Mouse (Mus musculus): Measurements from ENCODE around the gene Ctf2. TPM values are rescaled to one million over a fixed set of nuclear protein-coding genes. Genes with fewer than 3 reads are reported as not detected.

The Ctf2 gene
- polyA plus RNA-seq, 1 experiment from 2014 or later = 0.06 TPM

DNA sequence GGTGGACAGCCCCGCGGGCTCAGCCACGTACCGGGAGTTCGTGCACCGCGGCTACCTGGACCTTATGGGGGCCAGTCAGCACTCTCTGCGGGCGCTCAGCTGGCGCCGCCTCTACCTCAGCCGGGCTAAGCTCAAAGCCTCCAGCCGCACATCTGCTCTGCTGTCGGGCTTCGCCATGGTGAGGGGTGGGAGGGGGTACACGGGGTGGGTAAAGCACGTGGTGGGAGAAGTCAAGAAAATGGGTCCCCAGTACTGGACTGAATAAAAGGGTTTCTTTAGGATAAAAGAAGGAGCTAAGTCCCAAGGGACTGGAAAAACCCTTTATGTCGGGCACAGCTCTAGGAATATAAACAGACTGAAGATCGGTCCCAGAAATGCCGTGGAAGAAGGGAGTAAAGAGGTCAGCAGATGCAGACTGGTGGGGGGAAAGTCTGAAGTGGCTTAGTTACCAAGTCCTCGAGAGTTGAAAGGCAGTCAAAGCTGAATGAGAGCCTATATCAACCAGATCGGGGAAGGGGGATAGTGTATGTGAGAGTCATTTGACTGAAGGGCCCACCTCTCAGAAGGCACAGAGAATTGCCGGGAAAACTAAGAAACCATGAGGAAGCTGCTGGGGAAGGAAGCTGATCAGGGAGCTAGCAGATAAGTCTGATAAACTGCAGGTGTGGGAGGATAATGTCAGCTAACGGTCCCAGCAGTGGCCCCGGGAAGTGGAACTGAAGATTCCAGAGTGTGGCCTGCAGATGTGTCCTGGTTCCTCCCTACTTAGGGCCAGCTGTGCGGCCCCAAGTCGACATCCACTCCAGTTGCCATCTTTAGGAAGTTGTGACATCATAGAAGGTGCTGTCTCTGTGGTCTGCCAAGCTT lies 38.3 kb upstream of the Ctf2 start:
- 1% methylated on average over 27 of the region's 27 CpGs for WGBS (ENCODE audit: insufficient replicate concordance)
- peak overlapping the region; percentile 79 for H3K9ac ChIP-seq
- no peaks in the 10 kb centered on the region; the same call in 1 of the 2 replicates for H3K36me3 ChIP-seq (replicated peaks)
- peak overlapping the region; percentile 72 for H3K4me3 ChIP-seq (replicated peaks)
- H3K4me2 ChIP-seq = peak overlapping the region; percentile 93
- no peaks in the 10 kb centered on the region for H3K27me3 ChIP-seq
- no peak for ATAC-seq (ENCODE audit: insufficient read depth)
- peak overlapping the region; percentile 97 for H3K27ac ChIP-seq (replicated peaks)
- peaks cover 86% of the 10 kb centered on the region for H3K4me1 ChIP-seq (replicated peaks)
- no peaks in the 10 kb centered on the region for H3K9me3 ChIP-seq (replicated peaks)

DNA sequence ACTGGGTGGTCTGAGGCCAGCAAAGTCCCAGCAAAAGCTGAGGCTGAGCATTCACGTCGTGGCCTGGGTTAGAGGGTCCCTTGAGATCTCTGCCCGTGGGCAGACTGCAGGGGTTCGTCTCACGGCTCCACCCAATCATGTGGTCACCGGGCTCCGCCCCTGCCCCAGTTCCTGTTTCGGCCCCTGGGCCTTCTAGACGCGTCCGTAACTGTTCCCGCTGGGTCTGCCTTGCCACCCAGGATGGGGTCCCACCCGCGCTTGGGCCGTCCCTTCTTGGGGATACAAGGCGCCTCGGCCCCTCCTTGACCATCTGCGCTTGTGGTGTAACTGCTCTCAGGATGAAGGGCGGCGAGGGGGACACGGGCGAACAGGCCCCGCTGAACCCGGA lies 37.7 kb upstream of the Ctf2 start, which contains the start of gene Orai3:
Orai3 (plus strand) TSS at position 165 of the 388 bp plus-strand sequence.
- peak; percentile 16 for ATAC-seq (ENCODE audit: insufficient read depth)
- 0% methylated on average over 24 of the region's 24 CpGs for WGBS (ENCODE audit: insufficient replicate concordance)
- H3K4me3 ChIP-seq (replicated peaks) = peak within 1 kb of the TSS; percentile 72
- no peaks in the 10 kb centered on the region for H3K27me3 ChIP-seq
- H3K9me3 ChIP-seq (replicated peaks) = no peaks in the 10 kb centered on the region
- H3K36me3 ChIP-seq (replicated peaks) = no peaks in the 10 kb centered on the region; the same call in 1 of the 2 replicates
- H3K4me2 ChIP-seq = peak within 1 kb of the TSS; percentile 93
- peak within 1 kb of the TSS; percentile 97 for H3K27ac ChIP-seq (replicated peaks)
- peak within 1 kb of the TSS; percentile 79 for H3K9ac ChIP-seq
- H3K4me1 ChIP-seq (replicated peaks) = peaks cover 84% of the 10 kb centered on the region

DNA sequence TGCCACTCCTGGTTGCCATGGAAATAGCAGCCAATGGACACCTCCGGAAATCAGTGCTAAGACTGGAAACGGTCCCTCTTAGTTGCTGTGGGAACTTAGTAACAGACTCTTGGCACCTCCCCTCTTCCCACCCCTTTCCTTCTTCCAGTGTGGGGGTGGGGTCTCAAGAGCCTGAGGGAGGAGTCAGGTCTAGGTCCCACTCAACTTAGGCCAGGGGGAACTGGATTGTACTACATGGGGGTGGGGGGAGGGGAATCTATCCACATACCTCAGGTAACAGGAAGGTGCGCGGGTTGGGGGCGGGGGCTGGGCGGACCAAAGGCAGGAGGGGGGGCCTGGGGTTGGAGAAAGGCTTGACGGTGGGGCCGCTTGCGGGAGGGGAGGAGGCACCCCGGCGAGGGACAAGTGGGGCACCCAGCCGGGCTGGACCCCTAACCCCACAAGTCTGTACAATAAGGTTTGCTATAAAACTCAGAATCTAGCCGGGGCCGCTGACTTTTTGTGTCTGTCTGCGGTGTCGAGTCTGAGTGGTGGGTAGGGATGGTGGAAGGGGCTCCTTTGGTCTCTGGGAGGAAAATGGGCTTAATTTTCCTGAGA lies 37.1 kb upstream of the Ctf2 start:
- Histone ChIP-seq H3K27me3 (no peaks in the 10 kb centered on the region), H3K27ac (replicated peaks) (peak overlapping the region; percentile 97), H3K4me3 (replicated peaks) (peak overlapping the region; percentile 72), H3K9me3 (replicated peaks) (no peaks in the 10 kb centered on the region), H3K36me3 (replicated peaks) (peaks cover 2% of the 10 kb centered on the region; the same call in 1 of the 2 replicates), H3K9ac (peak overlapping the region; percentile 79), H3K4me1 (replicated peaks) (peaks cover 78% of the 10 kb centered on the region), H3K4me2 (peak overlapping the region; percentile 93)
- WGBS (ENCODE audit: insufficient replicate concordance) = 1% methylated on average over 16 of the region's 16 CpGs
- ATAC-seq (ENCODE audit: insufficient read depth) = peak; percentile 5; the same call in 1 of the 2 replicates

DNA sequence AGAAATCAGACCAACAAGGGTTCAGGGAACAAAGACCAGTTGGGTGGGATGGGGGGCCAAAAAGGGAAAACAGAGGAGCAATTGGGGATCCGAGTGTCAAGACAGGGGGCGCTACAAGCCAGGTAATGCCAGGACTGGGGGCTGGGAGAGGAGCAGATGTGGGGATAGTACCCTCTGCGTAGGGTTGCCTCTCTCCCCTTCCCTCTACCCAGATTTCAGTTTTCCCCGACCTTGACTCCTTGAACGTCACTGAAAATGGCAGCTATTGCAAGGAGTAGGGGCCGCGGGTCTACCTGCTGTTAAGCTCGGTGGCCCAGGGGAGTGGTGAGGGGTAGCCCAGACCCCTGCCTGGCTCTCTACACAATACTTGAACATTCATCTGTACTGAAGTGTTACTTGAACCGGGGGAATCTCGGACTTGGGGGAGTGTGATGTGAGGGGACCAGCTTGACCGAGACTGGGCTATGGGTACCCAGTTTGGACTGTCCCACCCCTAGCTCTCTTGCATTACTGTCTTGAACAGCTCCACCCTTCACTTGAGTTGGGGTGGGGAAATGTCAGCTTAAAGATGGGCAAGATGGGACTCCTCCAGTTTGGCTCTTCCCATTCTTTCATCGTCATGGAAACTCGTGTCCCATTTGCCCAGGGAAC lies 36.5 kb upstream of the Ctf2 start:
- Histone ChIP-seq H3K9ac (peak overlapping the region; percentile 78), H3K27me3 (no peaks in the 10 kb centered on the region), H3K36me3 (replicated peaks) (0 out of 2 replicates have a peak, but pooled peaks cover 5% of the 10 kb centered on the region), H3K4me3 (replicated peaks) (peak overlapping the region; percentile 72), H3K9me3 (replicated peaks) (no peaks in the 10 kb centered on the region), H3K27ac (replicated peaks) (peak overlapping the region; percentile 97), H3K4me1 (replicated peaks) (peaks cover 72% of the 10 kb centered on the region), H3K4me2 (peak overlapping the region; percentile 93)
- no peak for ATAC-seq (ENCODE audit: insufficient read depth)
- 50% methylated on average over 13 of the region's 13 CpGs for WGBS (ENCODE audit: insufficient replicate concordance)

DNA sequence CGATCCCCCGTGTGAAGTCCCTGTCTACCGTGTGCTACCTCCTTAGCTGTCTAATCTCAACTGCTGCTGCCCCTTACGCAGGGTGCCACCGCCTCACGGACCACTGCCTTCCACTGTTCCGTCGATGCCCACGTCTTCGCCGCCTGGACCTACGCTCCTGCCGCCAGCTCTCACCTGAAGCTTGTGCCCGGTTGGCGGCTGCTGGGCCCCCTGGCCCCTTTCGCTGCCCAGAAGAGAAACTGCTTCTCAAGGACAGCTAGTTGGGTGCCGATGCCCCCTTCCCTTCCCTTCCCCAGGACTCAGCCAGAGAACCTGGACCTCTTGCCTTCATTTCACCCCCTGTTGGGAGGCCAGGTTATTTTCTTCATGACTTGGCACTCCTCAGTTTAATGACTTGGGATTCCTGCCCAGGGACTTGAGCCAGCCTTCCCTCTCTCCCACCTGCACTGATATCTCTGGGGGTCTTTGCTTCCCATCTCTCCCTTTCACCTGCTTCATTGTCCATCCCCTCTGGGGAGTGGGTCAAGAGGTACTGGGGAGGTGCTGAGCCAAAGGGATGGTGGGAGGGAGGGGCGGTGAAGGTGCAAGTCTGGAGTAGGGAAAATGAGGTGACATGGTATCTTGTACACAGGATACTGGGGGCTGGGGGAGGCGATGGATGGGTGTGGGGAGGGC lies 35.8 kb upstream of the Ctf2 start:
- ATAC-seq (ENCODE audit: insufficient read depth) = peak; percentile 44
- no peaks in the 10 kb centered on the region for H3K9me3 ChIP-seq (replicated peaks)
- peak overlapping the region; percentile 78 for H3K9ac ChIP-seq
- H3K4me3 ChIP-seq (replicated peaks) = peak overlapping the region; percentile 72
- peak overlapping the region; percentile 93 for H3K4me2 ChIP-seq
- H3K27ac ChIP-seq (replicated peaks) = peak overlapping the region; percentile 97
- peaks cover 71% of the 10 kb centered on the region for H3K4me1 ChIP-seq (replicated peaks)
- H3K27me3 ChIP-seq = no peaks in the 10 kb centered on the region
- H3K36me3 ChIP-seq (replicated peaks) = 0 out of 2 replicates have a peak, but pooled peaks cover 5% of the 10 kb centered on the region
- WGBS (ENCODE audit: insufficient replicate concordance) = 59% methylated on average over 19 of the region's 19 CpGs

DNA sequence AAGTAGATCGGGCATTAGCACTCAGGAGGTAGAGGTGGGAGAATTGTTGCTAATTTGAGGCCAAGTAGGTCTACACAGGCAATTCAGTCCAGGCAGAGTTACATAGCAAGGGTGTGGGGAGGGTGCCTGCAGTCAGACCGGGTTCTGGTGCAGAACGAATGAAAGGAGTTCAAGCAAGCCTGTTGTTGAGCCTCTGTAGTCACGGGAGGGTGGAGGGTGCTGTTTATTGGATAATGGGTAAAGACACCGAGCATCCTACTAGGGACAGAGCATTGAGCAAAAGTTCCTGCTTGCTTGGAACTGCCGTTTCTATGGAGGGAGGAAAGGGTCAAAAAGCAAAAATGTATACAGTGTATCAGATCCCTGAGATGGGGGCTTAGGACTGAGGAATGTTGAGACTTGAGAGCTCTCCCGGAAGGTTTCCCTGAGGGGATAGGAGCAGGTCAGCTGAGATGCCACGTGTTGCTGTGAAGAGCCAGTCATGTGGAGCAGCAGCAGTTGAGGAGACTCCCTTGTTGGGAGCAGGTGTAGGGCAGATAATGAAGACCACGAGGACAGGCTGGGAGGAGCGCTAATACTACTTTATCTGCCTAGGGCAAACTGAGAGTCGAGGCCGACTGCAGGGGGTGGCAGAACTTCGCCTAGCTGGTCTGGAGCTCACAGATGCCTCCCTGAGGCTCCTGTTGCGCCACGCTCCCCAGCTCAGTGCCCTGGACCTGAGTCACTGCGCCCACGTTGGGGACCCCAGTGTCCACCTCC lies 35.1 kb upstream of the Ctf2 start:
- peak overlapping the region; percentile 93 for H3K4me2 ChIP-seq
- H3K4me3 ChIP-seq (replicated peaks) = peak overlapping the region; percentile 72
- peaks cover 66% of the 10 kb centered on the region for H3K4me1 ChIP-seq (replicated peaks)
- peak overlapping the region; percentile 78 for H3K9ac ChIP-seq
- ATAC-seq (ENCODE audit: insufficient read depth) = peak; percentile 92
- H3K27me3 ChIP-seq = no peaks in the 10 kb centered on the region
- no peaks in the 10 kb centered on the region for H3K9me3 ChIP-seq (replicated peaks)
- 27% methylated on average over 17 of the region's 17 CpGs for WGBS (ENCODE audit: insufficient replicate concordance)
- H3K27ac ChIP-seq (replicated peaks) = peak overlapping the region; percentile 97
- H3K36me3 ChIP-seq (replicated peaks) = 0 out of 2 replicates have a peak, but pooled peaks cover 5% of the 10 kb centered on the region

DNA sequence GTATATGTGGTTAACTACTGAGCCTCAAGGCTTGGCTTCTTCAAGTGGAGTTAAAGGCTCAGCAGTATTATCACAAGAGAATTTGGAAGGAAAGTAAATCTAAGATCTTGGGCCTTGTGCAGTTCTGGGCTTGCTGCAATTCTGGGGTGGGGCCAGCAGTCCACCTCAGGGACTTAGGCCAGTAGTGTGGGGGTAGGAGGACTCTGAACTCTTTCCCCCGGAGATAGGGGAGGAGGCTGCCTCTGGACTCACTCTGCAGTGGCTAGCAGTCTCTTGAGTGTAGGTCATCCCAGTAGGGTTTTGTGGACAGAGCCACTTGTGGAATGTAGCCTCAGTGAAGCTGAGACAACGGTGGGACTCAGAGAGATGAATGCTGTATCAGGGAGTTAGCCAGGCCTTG lies 33.8 kb upstream of the Ctf2 start:
- WGBS (ENCODE audit: insufficient replicate concordance) = 75% methylated on average over 2 of the region's 2 CpGs
- no peak for ATAC-seq (ENCODE audit: insufficient read depth)
- H3K9ac ChIP-seq = no peak overlapping the region
- H3K27me3 ChIP-seq = no peaks in the 10 kb centered on the region
- no peak overlapping the region for H3K4me3 ChIP-seq (replicated peaks)
- 0 out of 2 replicates have a peak, but pooled peaks cover 5% of the 10 kb centered on the region for H3K36me3 ChIP-seq (replicated peaks)
- H3K4me1 ChIP-seq (replicated peaks) = peaks cover 58% of the 10 kb centered on the region
- H3K4me2 ChIP-seq = no peak overlapping the region
- peak overlapping the region; percentile 97 for H3K27ac ChIP-seq (replicated peaks)
- H3K9me3 ChIP-seq (replicated peaks) = no peaks in the 10 kb centered on the region

DNA sequence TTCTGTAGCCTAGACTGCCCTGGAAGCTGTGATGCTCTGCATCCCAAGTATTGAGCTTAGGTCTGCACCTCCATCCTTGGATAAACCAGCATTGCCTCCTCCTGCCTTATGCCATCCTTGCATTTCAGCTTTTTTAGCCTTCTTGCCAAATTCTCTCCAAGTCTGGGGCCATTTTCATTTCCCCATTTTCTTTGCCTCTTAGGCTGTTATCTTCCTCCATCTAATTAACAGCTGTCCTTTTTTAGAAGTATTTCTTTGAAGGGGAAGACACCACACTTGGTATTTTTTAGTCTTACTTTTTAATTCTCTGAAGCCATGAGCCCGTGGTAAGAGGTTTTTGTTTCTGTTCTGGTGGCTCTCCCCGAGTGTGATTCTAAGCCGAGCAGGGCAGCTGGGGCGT lies 31.7 kb upstream of the Ctf2 start:
- Histone ChIP-seq H3K27ac (replicated peaks) (no peak overlapping the region), H3K4me1 (replicated peaks) (peaks cover 46% of the 10 kb centered on the region), H3K27me3 (no peaks in the 10 kb centered on the region), H3K9ac (no peak overlapping the region), H3K9me3 (replicated peaks) (no peaks in the 10 kb centered on the region), H3K4me3 (replicated peaks) (no peak overlapping the region), H3K4me2 (no peak overlapping the region), H3K36me3 (replicated peaks) (0 out of 2 replicates have a peak, but pooled peaks cover 5% of the 10 kb centered on the region)
- 77% methylated on average over 4 of the region's 4 CpGs for WGBS (ENCODE audit: insufficient replicate concordance)
- no peak for ATAC-seq (ENCODE audit: insufficient read depth)

DNA sequence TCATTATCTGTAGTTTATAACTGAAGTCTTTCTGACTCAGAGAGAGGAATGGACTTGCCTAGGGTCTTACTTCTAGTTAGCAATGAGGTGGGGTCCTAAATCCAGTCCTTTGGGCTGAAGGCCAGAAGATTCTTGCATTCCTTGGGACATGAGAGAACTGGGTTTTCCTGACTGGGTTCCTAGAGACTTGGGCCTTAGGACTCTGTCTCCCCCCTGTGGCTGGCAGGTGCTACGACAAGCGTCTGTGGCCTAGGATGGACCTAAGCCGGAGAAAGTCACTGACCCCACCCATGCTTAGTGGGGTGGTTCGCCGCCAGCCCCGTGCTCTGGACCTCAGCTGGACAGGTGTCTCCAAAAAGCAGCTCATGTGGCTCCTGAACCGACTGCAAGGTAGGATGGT lies 29.1 kb upstream of the Ctf2 start:
- WGBS (ENCODE audit: insufficient replicate concordance) = 15% methylated on average over 7 of the region's 7 CpGs
- ATAC-seq (ENCODE audit: insufficient read depth) = peak; percentile 47; the same call in 1 of the 2 replicates
- peaks cover 19% of the 10 kb centered on the region for H3K4me1 ChIP-seq (replicated peaks)
- H3K4me2 ChIP-seq = no peak overlapping the region
- H3K36me3 ChIP-seq (replicated peaks) = 0 out of 2 replicates have a peak, but pooled peaks cover 5% of the 10 kb centered on the region
- H3K4me3 ChIP-seq (replicated peaks) = no peak overlapping the region
- H3K27ac ChIP-seq (replicated peaks) = no peak overlapping the region
- no peaks in the 10 kb centered on the region for H3K27me3 ChIP-seq
- no peaks in the 10 kb centered on the region for H3K9me3 ChIP-seq (replicated peaks)
- H3K9ac ChIP-seq = no peak overlapping the region

DNA sequence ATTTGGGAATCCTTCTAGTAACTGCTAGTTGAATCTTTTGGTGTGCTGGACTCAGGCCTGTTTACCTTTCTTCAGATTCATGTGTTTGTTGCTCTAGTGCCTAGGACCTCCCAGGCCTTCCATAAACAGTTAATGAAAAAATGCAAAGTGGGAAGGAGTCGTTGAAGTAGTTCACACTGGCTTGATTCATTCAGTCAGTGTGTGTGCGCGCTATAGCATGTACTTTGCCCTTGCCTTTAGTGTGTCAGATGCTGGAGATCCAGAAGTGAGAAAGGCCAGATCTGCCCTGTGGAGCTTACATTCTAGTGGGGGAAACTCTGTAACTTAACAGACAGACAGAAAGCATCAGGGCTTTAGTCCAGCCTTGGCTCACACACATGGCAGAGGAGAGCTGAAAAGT lies 28.5 kb upstream of the Ctf2 start:
- peaks cover 14% of the 10 kb centered on the region for H3K4me1 ChIP-seq (replicated peaks)
- H3K9ac ChIP-seq = no peak overlapping the region
- H3K36me3 ChIP-seq (replicated peaks) = 0 out of 2 replicates have a peak, but pooled peaks cover 5% of the 10 kb centered on the region
- no peaks in the 10 kb centered on the region for H3K9me3 ChIP-seq (replicated peaks)
- no peaks in the 10 kb centered on the region for H3K27me3 ChIP-seq
- no peak overlapping the region for H3K27ac ChIP-seq (replicated peaks)
- 77% methylated on average over 3 of the region's 3 CpGs for WGBS (ENCODE audit: insufficient replicate concordance)
- ATAC-seq (ENCODE audit: insufficient read depth) = no peak
- no peak overlapping the region for H3K4me3 ChIP-seq (replicated peaks)
- H3K4me2 ChIP-seq = no peak overlapping the region

All from liver, embryonic 15.5 days (tissue).